Mouse (Mus musculus): ENCODE results near the gene Lrrk2.

The Lrrk2 gene

DNA sequence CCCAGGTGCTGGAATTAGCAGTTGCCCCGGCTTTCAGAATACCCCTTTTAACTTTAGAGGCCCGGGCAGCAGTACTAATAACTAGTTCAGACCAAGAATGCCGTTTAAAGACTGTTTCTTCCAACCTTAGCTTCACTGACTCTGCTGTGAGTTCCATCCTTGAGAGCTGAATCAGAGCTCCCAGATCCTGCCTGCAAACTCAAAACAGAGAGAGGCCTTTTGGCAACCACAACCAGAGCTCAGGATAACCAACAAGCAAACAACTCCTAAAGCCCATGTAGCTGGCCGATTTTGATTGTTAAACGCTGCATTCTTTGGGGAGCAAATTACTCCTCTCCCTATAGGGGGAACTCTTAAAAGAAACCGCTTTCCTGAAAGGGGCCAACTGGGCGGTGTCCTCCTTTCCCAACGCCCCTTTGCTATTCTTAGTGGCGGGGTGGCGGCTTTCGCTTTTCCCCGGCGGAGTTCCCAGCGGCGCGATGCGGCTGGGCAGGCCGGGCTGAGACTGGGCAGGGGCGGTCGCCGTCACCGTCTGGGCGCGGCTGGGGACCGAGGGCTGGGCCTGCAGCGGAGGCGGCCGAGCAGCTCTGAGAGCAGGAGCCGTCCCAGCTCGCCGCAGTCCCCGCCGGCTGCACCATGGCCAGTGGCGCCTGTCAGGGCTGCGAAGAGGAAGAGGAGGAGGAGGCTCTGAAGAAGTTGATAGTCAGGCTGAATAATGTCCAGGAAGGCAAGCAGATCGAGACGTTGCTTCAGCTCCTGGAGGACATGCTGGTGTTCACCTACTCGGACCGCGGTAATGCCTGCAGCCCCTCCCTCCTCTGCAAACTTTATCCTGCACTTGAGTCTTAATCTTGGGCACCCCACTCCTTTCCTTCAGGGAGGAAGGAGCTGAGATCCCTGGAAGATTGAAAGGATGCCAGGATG lies at the start of gene Lrrk2:
TSS of gene Lrrk2 (plus strand) at position 531 of the 924 bp plus-strand sequence.
- DNase-seq (ENCODE audit: low spot score in 2 of 2), result peak; percentile 81 to 88

DNA sequence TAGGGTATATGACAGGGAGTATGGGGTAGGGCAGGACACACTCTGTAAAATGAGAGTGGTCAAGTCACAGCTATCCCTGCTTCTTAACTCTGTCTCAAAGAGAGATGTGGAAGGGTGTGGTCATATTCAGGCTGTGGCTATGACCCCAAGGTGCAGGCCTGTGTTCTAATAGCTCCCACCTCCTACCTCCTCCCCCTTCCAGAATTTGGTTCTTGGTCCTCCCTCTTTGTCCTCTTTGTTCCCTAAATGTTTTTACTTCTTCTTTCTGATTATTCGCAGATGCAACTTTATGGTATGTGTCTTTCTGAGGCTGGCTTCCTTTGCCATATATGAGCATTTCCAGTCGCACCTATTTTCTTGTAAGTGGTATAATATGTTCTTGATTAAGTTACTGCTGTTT lies 48.5 kb upstream of the Lrrk2 start:
- no peak for DNase-seq (ENCODE audit: low spot score in 2 of 2)

- no peak for DNase-seq (ENCODE audit: low spot score in 2 of 2)
Measured at GRCm38 (mm10) chr15:91629137-91629536, 43.8 kb upstream of the Lrrk2 start.

GRCm38 (mm10) chr15:91632473-91632872 lies 40.5 kb upstream of the Lrrk2 start:
- DNase-seq (ENCODE audit: low spot score in 2 of 2), result no peak

- no peak for DNase-seq (ENCODE audit: low spot score in 2 of 2)
Measured at GRCm38 (mm10) chr15:91633051-91633450, 39.9 kb upstream of the Lrrk2 start.

- DNase-seq (ENCODE audit: low spot score in 2 of 2), result no peak
Measured at GRCm38 (mm10) chr15:91633806-91634205, 39.2 kb upstream of the Lrrk2 start.

DNA sequence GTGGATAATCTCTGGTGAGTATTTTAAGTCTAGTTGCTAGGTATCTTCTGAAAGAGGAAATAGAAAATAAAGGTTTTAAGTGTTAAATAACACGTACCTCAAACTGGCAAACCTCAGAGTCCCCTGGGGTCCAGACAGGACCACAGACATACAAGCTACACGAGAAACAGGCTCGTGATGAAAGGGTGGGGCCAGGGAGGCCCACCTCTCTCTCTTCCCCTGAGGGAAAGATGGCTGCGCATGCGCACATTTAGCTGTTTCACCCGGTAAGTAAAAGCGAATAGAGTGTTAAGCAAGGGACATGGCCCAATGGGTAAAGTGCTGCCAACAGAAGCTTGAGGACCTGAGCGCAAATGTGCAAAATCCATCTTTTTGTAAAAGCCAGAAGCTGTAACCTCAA lies 38.7 kb upstream of the Lrrk2 start:
- DNase-seq (ENCODE audit: low spot score in 2 of 2), result no peak

GRCm38 (mm10) chr15:91641631-91642030 lies 31.3 kb upstream of the Lrrk2 start:
- no peak for DNase-seq (ENCODE audit: low spot score in 2 of 2)

DNA sequence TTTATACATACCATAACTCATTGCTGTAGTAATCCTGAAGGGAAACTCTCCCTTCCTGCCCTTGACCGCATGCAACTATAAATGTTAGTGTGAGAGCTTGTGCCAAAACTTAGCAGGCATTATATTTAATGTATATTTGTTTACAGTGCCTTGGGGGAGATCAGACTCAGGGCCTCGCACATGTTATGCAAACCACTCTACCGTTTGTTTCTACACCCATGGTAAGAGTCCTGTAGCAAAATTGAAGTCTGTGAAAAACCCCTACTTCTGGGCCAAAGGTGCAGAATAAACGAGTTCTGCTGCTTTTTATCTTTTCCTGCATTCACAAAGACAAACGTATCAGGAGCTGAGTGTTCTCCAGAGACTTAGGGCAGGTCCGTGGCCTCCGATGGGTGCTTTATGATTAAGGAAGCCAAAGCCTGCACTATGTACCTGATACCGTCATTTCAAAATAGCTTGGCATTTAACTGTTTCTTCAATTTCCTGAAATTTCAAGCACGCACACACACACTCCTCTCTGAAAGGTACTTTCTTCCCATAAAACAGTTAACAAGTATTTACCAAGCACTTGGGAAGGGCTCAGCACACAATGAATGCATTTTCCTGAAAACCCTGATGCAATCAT lies 30.2 kb upstream of the Lrrk2 start:
- DNase-seq (ENCODE audit: low spot score in 2 of 2), result peak in 1 of 2 experiments; percentile 4

DNA sequence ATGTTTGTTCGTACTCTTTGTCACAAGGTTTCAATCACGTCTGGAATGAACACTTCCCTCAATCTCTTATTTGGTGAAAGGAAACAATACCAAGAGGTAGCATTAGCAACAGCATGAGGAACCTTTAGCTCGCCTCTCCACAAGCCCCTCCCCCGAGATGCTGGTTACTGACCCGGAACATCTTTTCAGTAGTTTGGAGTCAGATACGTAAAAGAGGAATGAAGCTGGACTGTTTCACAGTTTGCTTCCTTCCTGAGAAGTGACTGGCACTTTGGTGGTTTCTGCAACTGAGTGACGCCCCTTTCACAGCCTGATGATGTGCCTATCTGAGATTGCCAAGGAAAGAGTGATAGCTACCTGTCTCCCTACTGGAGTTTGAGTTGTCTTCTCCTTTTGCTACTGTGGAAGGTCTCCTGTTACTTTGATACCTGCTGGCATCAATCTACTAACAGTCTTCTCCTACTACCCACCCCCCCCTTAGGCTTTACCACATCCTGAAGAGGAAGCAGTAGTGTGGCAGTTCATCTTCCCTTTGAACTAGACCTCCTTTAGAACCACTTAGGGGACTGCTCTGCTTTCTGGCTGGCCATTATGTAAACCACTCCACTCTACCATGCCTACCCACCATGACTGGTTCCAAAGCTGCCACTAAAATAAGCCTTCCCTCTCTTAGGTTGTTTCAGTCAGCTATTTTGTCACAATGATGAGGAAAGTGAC lies 29.2 kb upstream of the Lrrk2 start:
- DNase-seq (ENCODE audit: low spot score in 2 of 2), result no peak

GRCm38 (mm10) chr15:91650270-91650669 lies 22.7 kb upstream of the Lrrk2 start:
- no peak for DNase-seq (ENCODE audit: low spot score in 2 of 2)

GRCm38 (mm10) chr15:91651493-91651892 lies 21.5 kb upstream of the Lrrk2 start:
- no peak for DNase-seq (ENCODE audit: low spot score in 2 of 2)

- no peak for DNase-seq (ENCODE audit: low spot score in 2 of 2)
Measured at GRCm38 (mm10) chr15:91658227-91658626, 14.7 kb upstream of the Lrrk2 start.

GRCm38 (mm10) chr15:91660277-91661078 lies 12.5 kb upstream of the Lrrk2 start:
- DNase-seq (ENCODE audit: low spot score in 2 of 2), result no peak

GRCm38 (mm10) chr15:91661079-91661369 lies 12.0 kb upstream of the Lrrk2 start:
- no peak for DNase-seq (ENCODE audit: low spot score in 2 of 2)

DNA sequence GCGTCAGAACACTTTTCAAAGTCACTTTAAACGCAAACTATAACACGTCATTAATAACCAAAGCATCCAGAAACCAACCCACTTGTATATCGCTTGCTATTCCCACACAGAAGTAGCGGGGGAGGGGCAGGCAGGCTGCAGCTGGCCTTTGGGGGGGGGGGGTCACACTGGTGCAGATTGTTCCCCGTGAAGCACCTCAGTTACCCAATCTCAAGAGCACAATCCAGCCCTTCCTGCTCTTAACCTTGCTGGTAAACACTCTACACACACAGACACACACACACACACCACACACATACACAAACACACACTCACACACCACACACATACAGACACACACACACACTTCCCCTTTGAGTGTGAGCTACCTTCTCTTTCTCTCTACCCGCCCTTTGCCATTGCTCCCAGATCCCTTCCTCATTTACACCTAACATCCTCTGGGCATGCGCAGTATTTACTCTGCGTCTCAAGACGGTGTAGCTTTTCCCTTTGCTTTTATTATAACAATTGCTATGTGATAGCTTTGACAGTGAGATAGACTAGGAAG lies 8.3 kb upstream of the Lrrk2 start:
- DNase-seq (ENCODE audit: low spot score in 2 of 2), result no peak

GRCm38 (mm10) chr15:91665530-91665929 lies 7.4 kb upstream of the Lrrk2 start:
- DNase-seq (ENCODE audit: low spot score in 2 of 2), result no peak

DNA sequence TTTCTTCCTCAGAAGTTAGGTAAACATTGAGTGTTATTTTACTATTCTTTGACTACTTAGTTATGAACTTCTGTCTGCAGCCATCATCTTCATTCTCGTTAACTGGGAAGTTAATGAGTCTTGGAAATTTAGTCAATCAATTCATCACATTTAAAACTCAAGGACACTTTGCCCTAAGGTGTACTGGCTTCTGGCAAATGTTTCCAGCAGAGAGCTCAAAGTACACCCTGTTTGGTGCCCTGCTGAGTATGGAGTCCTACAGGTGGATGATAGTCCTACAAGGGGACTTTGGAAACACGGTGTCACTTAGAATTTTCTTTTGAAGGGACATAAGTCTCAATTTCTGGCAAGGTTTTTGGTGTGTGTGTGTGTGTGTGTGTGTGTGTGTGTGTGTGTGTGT lies 1.8 kb upstream of the Lrrk2 start:
- no peak for DNase-seq (ENCODE audit: low spot score in 2 of 2)

DNA sequence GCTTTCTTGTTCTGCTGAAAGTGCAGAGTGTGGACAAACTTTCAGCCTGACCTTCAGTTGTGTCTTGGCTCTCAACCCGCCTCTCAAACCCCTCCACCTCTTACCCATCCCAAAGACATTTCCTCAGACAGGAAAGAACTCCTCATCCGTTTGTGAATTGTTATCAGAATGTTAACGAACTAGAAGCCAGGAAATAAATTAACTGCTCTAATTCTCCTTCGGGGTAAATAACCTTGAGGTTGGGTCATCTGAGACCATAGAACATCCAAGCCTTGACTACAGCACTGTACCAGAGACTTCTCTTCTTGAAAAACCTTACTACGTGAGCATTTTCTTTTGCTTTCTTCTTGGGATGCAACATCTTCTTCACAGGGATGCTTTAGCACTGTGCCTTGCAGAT lies 988 bp upstream of the Lrrk2 start:
- no peak for DNase-seq (ENCODE audit: low spot score in 2 of 2)

GRCm38 (mm10) chr15:91673569-91673905 lies 562 bp downstream of the Lrrk2 start:
- DNase-seq (ENCODE audit: low spot score in 2 of 2), result no peak

DNA sequence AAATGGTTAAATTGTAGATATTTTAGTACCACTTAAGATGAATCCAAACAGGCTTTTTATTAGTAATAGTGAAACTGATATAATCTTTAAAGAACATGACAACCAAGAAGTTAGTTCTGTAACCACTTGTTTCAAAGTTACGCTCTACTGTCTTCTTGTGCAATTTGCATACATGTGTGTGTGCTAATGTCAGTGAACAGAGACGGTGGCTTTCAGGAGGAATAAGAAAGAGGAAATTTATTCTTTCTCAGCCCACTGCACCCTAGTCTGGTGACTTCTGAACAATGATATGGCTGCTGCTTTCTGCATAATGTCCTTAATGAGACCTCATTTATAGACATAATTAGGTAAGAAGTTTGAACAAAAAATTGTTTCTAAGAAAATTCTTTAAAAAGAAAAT lies 7.1 kb downstream of the Lrrk2 start:
- no peak for DNase-seq (ENCODE audit: low spot score in 2 of 2)
